Mouse (Mus musculus) forebrain, embryonic 13.5 days (tissue): ENCODE measurements around the gene Xirp1. TPM values are rescaled to one million over a fixed set of nuclear protein-coding genes. Genes with fewer than 3 reads are reported as not detected.

ENCODE experiments used
- polyA plus RNA-seq: library from polyadenylated mRNA; unstranded; fragments of >200 nt; fragmentation: Nextera tagmentation; extraction: Ambion mirVana; gene quantifications from 2 replicates; pipeline ENCODE4 v1.2.1, GENCODE M21; 2015

Gene Xirp1
- polyA plus RNA-seq, 1 experiment from 2014 or later: not detected

Other genes starting within 250 kb of the Xirp1 start
- 0.30 and 0.38 TPM in 2 replicates for gene Scn11a, start 198.1 kb downstream of the Xirp1 start, polyA plus RNA-seq
- 67.7 and 76.8 TPM in 2 replicates for gene Wdr48, start 128.7 kb downstream of the Xirp1 start, polyA plus RNA-seq
- gene Gorasp1, start 86.0 kb downstream of the Xirp1 start, polyA plus RNA-seq: 20.0 and 22.9 TPM in 2 replicates
- gene Ttc21a, start 86.0 kb downstream of the Xirp1 start, polyA plus RNA-seq: 0.32 and 0.54 TPM in 2 replicates
- 1.3 and 1.5 TPM in 2 replicates for gene Csrnp1, start 38.9 kb downstream of the Xirp1 start, polyA plus RNA-seq
- gene Cx3cr1, start 46.3 kb upstream of the Xirp1 start, polyA plus RNA-seq: 4.9 and 5.0 TPM in 2 replicates
- not detected in 2 replicates for gene Ccr8, start 68.5 kb upstream of the Xirp1 start, polyA plus RNA-seq
- gene Slc25a38, start 86.8 kb upstream of the Xirp1 start, polyA plus RNA-seq: 31.2 and 38.8 TPM in 2 replicates
- gene Rpsa, start 104.1 kb upstream of the Xirp1 start, polyA plus RNA-seq: 1,184 and 1,248 TPM in 2 replicates
- gene Mobp, start 126.1 kb upstream of the Xirp1 start, polyA plus RNA-seq: 0.49 and 0.89 TPM in 2 replicates